Mouse (Mus musculus) ES-E14 (cell line): ENCODE measurements around the gene Pcnx2.

Experiments used
- HCFC1 ChIP-seq: IDR thresholded peaks from 2 replicates; pipeline ENCODE4 v1.6.1; 2012; ENCODE audit warnings: low read length, inconsistent platforms, borderline replicate concordance; ENCODE audit not compliant: insufficient read depth
- ZC3H11A ChIP-seq: IDR thresholded peaks from 2 replicates; pipeline ENCODE4 v1.6.1; 2012; ENCODE audit warnings: low read depth, mild to moderate bottlenecking, inconsistent platforms, low read length, borderline replicate concordance

DNA sequence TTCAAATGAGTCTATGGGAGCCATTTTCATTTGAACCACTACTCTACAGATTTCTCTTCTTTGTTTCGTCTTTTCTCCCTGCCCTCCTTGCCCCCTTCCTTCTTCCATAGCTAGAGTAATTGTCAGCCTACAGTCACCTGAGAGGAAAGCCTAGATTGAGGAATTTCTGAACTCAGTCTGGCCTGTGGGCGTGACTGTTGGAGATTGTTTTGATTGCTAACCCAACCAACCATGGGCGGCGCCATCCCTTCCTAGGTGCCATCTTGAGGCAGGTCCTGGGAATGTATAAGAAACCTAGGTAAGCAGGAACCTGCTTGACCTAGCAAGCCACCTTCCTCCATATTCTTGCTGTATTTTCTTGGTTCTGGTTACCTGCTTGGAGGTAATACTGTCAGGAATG, 172.0 kb downstream of the Pcnx2 start:
- TF ChIP-seq ZC3H11A (no peak), HCFC1 (no peak)
